Mouse (Mus musculus) intestine, embryonic 16.5 days (tissue): ENCODE results near the gene Btnl4. TPM values are rescaled to one million over a fixed set of nuclear protein-coding genes. Genes with fewer than 3 reads are reported as not detected.

Experiments used
- ATAC-seq: fragments of 200-750 bp; cut with Nextera tagmentation; 2 replicates; pipeline ENCODE4 v1.8.0; 2017; ENCODE audit warnings: moderate TSS enrichment, moderate library complexity
- H3K27ac ChIP-seq: fragments of 300-500 bp; sonication (generic); 2 replicates; pipeline ENCODE4 v1.5.1; 2014; ENCODE audit warnings: mild to moderate bottlenecking, low read length
- H3K27me3 ChIP-seq: fragments of 300-500 bp; sonication (generic); replicated peaks from 2 replicates; pipeline ENCODE4 v1.6.1; 2014; ENCODE audit warnings: low read length, control low read depth, mixed read lengths; ENCODE audit not compliant: control insufficient read depth, insufficient read depth
- H3K36me3 ChIP-seq: fragments of 300-500 bp; sonication (generic); 2 replicates; pipeline ENCODE4 v1.6.1; 2014; ENCODE audit warnings: low read length, control low read depth; ENCODE audit not compliant: control insufficient read depth, insufficient read depth
- H3K4me1 ChIP-seq: fragments of 300-500 bp; sonication (generic); 2 replicates; pipeline ENCODE4 v1.6.1; 2014; ENCODE audit warnings: low read length, control low read depth, mixed read lengths; ENCODE audit not compliant: control insufficient read depth, insufficient read depth
- H3K4me2 ChIP-seq: fragments of 300-500 bp; sonication (generic); 2 replicates; pipeline ENCODE4 v1.6.1; 2014; ENCODE audit warnings: low read depth, low read length, control low read depth
- H3K4me3 ChIP-seq: fragments of 300-500 bp; sonication (generic); 2 replicates; pipeline ENCODE4 v1.5.1; 2014; ENCODE audit warnings: mild to moderate bottlenecking, low read length
- H3K9ac ChIP-seq: fragments of 300-500 bp; sonication (generic); 2 replicates; pipeline ENCODE4 v1.6.1; 2014; ENCODE audit warnings: low read depth, low read length
- H3K9me3 ChIP-seq: fragments of 300-500 bp; sonication (generic); 2 replicates; pipeline ENCODE4 v1.6.1; 2016; ENCODE audit warnings: low read length, control low read depth; ENCODE audit not compliant: control insufficient read depth
- WGBS: fragments of 180-500 bp; shearing (Covaris S2); extraction: QIAGEN DNeasy Blood & Tissue Kit; methylation state at CpG from one replicate; pipeline ENCODE4 v1.1.7; 2014; 5-methylcytosine and 5-hydroxymethylcytosine counted together
- polyA plus RNA-seq: library from polyadenylated mRNA; unstranded; fragments of >200 nt; fragmentation: Nextera tagmentation; extraction: Ambion mirVana; gene quantifications from 2 replicates; pipeline ENCODE4 v1.2.1, GENCODE M21; 2015

Gene Btnl4
- polyA plus RNA-seq, 1 experiment from 2014 or later: 18.1 TPM

GRCm38 (mm10) chr17:34448473-34449041 is 28.6 kb downstream of the Btnl4 start:
- 35% methylated on average over 6 of the region's 6 CpGs for WGBS
- Histone ChIP-seq H3K27me3 (no peaks in the 10 kb centered on the region), H3K4me1 (peaks cover 9% of the 10 kb centered on the region; the same call in 1 of the 2 replicates), H3K4me2 (peak overlapping the region; percentile 30), H3K27ac (peak overlapping the region; percentile 87), H3K9me3 (no peaks in the 10 kb centered on the region), H3K9ac (peak overlapping the region; percentile 56), H3K36me3 (no peaks in the 10 kb centered on the region), H3K4me3 (no peak overlapping the region)
- ATAC-seq: peak; percentile 94

- no peaks in the 10 kb centered on the region for H3K27me3 ChIP-seq
- no peak overlapping the region for H3K4me3 ChIP-seq
- peak; percentile 92 for ATAC-seq
- H3K4me2 ChIP-seq: peak overlapping the region; percentile 23; the same call in 1 of the 2 replicates
- H3K27ac ChIP-seq: peak overlapping the region; percentile 46
- H3K9ac ChIP-seq: no peak overlapping the region
- H3K9me3 ChIP-seq: no peaks in the 10 kb centered on the region
- peaks cover 6% of the 10 kb centered on the region; the same call in 1 of the 2 replicates for H3K4me1 ChIP-seq
- 78% methylated on average over 7 of the region's 7 CpGs for whole genome bisulfite sequencing
- no peaks in the 10 kb centered on the region for H3K36me3 ChIP-seq
Observed at GRCm38 (mm10) chr17:34441990-34442389, 35.1 kb downstream of the Btnl4 start.

GRCm38 (mm10) chr17:34439795-34440194 is 37.3 kb downstream of the Btnl4 start:
- no peaks in the 10 kb centered on the region for H3K27me3 ChIP-seq
- 0 out of 2 replicates have a peak, but pooled peaks cover 3% of the 10 kb centered on the region for H3K9me3 ChIP-seq
- no peak overlapping the region for H3K27ac ChIP-seq
- H3K4me1 ChIP-seq: peaks cover 6% of the 10 kb centered on the region; the same call in 1 of the 2 replicates
- ATAC-seq: no peak
- no peak overlapping the region for H3K9ac ChIP-seq
- H3K4me2 ChIP-seq: no peak overlapping the region
- WGBS: 46% methylated on average over 3 of the region's 3 CpGs
- H3K4me3 ChIP-seq: no peak overlapping the region
- H3K36me3 ChIP-seq: no peaks in the 10 kb centered on the region

DNA sequence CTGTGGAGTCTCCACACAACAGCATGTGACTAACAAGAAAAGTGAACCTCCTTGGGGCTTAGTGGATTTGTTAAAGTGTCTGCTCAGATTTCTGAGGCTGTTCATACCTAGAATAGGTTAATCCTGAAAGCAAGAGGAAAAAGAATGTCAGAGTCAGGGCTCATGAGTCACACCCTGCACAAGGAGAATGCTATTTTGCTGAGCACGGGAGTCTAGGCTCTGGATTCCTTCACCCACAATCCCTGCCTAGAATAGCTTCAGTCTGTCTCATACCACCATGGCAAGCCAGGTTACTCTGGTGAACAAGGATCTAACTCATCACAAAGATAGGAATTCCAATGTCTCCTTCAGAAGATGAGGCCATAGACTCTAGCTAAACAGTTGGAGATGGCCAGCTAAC is 38.5 kb downstream of the Btnl4 start:
- H3K9me3 ChIP-seq: 0 out of 2 replicates have a peak, but pooled peaks cover 3% of the 10 kb centered on the region
- no peak overlapping the region for H3K27ac ChIP-seq
- WGBS: 38% methylated on average over 1 of the region's 1 CpGs
- H3K27me3 ChIP-seq: no peaks in the 10 kb centered on the region
- H3K4me3 ChIP-seq: no peak overlapping the region
- no peak overlapping the region for H3K9ac ChIP-seq
- H3K4me2 ChIP-seq: no peak overlapping the region
- no peak for ATAC-seq
- no peaks in the 10 kb centered on the region for H3K36me3 ChIP-seq
- H3K4me1 ChIP-seq: peaks cover 6% of the 10 kb centered on the region; the same call in 1 of the 2 replicates

DNA sequence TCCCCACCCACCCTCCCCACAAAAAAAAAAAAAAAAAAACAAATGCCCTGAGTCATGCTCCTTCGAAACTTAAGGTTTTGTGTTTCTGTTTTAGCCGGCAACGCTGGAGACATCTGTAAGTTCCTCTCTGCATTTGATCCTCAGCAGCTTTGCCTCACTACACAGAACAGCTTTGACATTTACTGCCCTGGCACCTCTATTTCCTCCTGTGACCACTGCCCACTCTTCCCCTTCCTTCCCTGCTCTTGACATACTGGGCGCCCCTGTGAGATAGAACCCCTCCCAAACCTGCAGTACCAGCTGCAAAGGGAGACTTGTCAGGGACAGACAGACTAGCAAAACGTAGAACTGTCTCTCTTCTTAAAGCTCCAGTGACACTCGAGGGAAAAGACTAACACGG is 39.5 kb downstream of the Btnl4 start:
- 54% methylated on average over 7 of the region's 7 CpGs for WGBS
- no peak for ATAC-seq
- Histone ChIP-seq H3K27ac (no peak overlapping the region), H3K27me3 (no peaks in the 10 kb centered on the region), H3K4me3 (no peak overlapping the region), H3K4me2 (no peak overlapping the region), H3K9ac (no peak overlapping the region), H3K36me3 (no peaks in the 10 kb centered on the region), H3K4me1 (peaks cover 5% of the 10 kb centered on the region; the same call in 1 of the 2 replicates), H3K9me3 (0 out of 2 replicates have a peak, but pooled peaks cover 3% of the 10 kb centered on the region)

DNA sequence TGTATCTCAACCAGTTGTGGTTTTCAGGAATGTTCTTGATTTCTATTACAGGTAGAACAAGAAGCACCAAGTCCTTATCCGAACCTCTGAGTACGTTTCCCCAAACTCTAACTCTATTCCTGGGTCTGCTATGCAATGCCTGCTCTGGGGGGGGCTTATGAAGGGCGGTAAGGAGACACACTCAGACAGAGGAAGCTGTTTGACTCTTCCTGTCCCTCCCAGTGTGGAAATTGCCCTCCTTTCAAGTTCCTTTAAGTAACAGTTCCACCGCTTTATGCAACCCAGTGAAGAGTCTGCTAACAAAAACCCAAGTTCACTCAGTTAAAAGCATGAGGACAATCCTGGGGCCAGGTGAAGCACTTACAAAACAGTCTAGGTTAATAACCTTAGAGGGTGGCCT is 40.0 kb downstream of the Btnl4 start:
- Histone ChIP-seq H3K4me1 (peaks cover under 1% of the 10 kb centered on the region; the same call in 1 of the 2 replicates), H3K9ac (no peak overlapping the region), H3K4me2 (no peak overlapping the region), H3K27me3 (no peaks in the 10 kb centered on the region), H3K36me3 (no peaks in the 10 kb centered on the region), H3K4me3 (no peak overlapping the region), H3K9me3 (0 out of 2 replicates have a peak, but pooled peaks cover 3% of the 10 kb centered on the region), H3K27ac (no peak overlapping the region)
- 63% methylated on average over 4 of the region's 4 CpGs for WGBS
- ATAC-seq: no peak

GRCm38 (mm10) chr17:34427597-34427996 is 49.5 kb downstream of the Btnl4 start:
- Histone ChIP-seq H3K9me3 (no peaks in the 10 kb centered on the region), H3K36me3 (no peaks in the 10 kb centered on the region), H3K4me3 (no peak overlapping the region), H3K9ac (no peak overlapping the region), H3K4me2 (no peak overlapping the region), H3K27me3 (no peaks in the 10 kb centered on the region), H3K4me1 (no peaks in the 10 kb centered on the region), H3K27ac (no peak overlapping the region)
- ATAC-seq: no peak

GRCm38 (mm10) chr17:34420014-34420413 is 57.1 kb downstream of the Btnl4 start:
- Histone ChIP-seq H3K4me1 (no peaks in the 10 kb centered on the region), H3K4me3 (no peak overlapping the region), H3K9me3 (no peaks in the 10 kb centered on the region), H3K36me3 (no peaks in the 10 kb centered on the region), H3K9ac (no peak overlapping the region), H3K27ac (no peak overlapping the region), H3K27me3 (no peaks in the 10 kb centered on the region), H3K4me2 (no peak overlapping the region)
- WGBS: 71% methylated on average over 7 of the region's 7 CpGs
- no peak for ATAC-seq
